Mouse (Mus musculus) macrophage (primary cell): ENCODE measurements around the gene Rnf8. TPM values are rescaled to one million over a fixed set of nuclear protein-coding genes. Genes with fewer than 3 reads are reported as not detected.

ENCODE experiments used
- H3K27ac ChIP-seq: fragments of 350-480 bp; formaldehyde crosslinking; 2 replicates; pipeline ENCODE4 v1.9.0; 2021
- H3K36me3 ChIP-seq: fragments of 350-480 bp; formaldehyde crosslinking; 2 replicates; pipeline ENCODE4 v1.9.0; 2021; ENCODE audit errors: inconsistent target
- H3K4me3 ChIP-seq: fragments of 350-480 bp; formaldehyde crosslinking; 2 replicates; pipeline ENCODE4 v1.9.0; 2021; ENCODE audit errors: inconsistent target
- H3K79me2 ChIP-seq: fragments of 350-480 bp; formaldehyde crosslinking; 2 replicates; pipeline ENCODE4 v1.9.0; 2021; ENCODE audit errors: inconsistent target
- WGBS: methylation state at CpG from one replicate; pipeline ENCODE4 v1.1.7; 2026; ENCODE audit warnings: inconsistent platforms; ENCODE audit not compliant: missing documents; 5-methylcytosine and 5-hydroxymethylcytosine counted together
- polyA plus RNA-seq: library from polyadenylated mRNA; stranded (reverse); fragments of 250-400 nt; gene quantifications from 3 replicates; pipeline ENCODE4 v1.2.4, GENCODE M21; 2018; ENCODE audit warnings: inconsistent platforms

Gene Rnf8
- polyA plus RNA-seq, 1 experiment from 2014 or later, result 16.5 TPM

DNA sequence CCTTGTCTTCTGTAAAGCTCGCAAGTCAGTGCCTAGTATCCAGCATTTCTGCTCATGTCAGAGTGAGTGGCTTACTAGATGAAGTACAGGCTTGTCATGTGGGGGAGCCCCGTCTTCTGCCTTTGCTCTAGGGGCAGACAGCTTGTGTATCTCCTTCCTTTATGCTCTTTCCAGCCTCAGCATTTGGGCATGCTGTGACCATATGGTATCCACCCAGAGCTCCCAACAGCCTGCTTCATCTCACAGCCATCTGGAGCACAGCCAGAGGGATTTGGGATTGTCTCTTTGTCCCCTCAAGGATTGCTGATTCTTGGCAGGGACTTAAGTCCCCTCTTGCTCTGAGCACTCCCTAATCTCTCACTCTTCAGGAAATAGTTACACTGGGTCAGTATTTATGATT lies 65.6 kb downstream of the Rnf8 start:
- Histone ChIP-seq H3K36me3 (peaks cover 99% of the 10 kb centered on the region), H3K27ac (no peak overlapping the region), H3K79me2 (no peaks in the 10 kb centered on the region), H3K4me3 (no peak overlapping the region)
- 91% methylated on average over 2 of the region's 2 CpGs for WGBS

DNA sequence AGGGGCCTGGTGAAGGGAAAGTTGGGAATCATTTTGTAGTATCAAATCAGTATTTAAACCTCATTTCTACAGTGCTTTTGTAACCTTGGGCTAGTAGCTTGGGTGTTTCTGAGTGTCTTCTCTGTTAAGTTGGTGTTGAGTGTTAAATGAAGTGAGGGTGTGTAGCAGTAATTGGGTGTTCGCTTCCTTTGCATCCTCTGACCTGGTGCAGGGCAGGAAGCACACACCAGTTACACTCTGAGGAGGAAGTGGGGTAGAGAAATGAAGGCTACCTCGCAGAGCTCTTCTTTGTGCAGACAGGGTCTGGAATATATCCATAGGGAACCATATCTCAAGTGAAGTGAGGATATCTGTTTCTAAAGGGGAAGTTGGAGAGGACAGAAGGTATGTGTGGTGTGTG lies 66.3 kb downstream of the Rnf8 start:
- H3K36me3 ChIP-seq, result peaks cover 99% of the 10 kb centered on the region
- WGBS, result 43% methylated on average over 2 of the region's 2 CpGs
- no peak overlapping the region for H3K27ac ChIP-seq
- H3K4me3 ChIP-seq, result no peak overlapping the region
- H3K79me2 ChIP-seq, result no peaks in the 10 kb centered on the region

DNA sequence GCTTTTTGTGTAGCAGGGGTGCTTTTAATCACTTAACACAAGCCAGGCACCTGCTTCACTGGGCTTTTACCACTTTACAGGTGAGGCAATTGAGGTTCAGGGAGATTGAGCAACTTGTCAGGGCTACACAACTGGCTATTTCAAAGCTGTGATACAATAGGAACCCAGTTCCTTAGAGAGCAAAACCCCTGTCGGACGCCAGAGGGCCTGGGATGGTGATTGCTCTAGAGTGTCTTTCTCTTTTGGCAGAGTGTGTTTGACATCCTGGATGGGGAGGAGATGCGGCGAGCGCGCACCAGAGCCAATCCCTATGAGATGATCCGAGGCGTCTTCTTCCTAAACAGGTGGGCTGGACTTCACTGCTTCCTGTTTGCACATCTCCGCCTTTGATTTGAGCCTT lies 67.1 kb downstream of the Rnf8 start:
- Histone ChIP-seq H3K79me2 (no peaks in the 10 kb centered on the region), H3K27ac (no peak overlapping the region), H3K4me3 (no peak overlapping the region), H3K36me3 (peaks cover 99% of the 10 kb centered on the region)
- 99% methylated on average over 9 of the region's 9 CpGs for WGBS

DNA sequence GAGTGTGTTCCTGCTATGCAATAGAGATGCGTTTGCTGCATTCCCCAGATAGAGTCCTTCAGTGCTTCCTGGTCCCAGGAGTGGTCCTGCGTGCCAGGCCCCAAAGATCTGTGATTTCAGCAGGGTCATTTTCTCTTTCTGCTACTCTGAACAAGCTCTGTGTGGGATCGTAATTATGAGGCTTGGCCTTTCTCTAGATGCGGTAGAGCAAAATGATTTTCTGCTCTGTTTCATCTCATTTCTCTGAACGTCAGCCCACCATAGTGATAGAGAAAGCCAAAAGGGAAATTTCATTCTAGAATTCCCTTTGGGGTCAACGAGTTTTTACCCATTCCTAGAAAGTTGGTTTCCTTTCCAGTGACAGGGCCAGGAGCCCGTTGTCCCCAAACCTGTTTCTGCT lies 67.7 kb downstream of the Rnf8 start:
- WGBS, result 96% methylated on average over 7 of the region's 7 CpGs
- Histone ChIP-seq H3K4me3 (no peak overlapping the region), H3K79me2 (no peaks in the 10 kb centered on the region), H3K36me3 (peaks cover 99% of the 10 kb centered on the region), H3K27ac (no peak overlapping the region)

DNA sequence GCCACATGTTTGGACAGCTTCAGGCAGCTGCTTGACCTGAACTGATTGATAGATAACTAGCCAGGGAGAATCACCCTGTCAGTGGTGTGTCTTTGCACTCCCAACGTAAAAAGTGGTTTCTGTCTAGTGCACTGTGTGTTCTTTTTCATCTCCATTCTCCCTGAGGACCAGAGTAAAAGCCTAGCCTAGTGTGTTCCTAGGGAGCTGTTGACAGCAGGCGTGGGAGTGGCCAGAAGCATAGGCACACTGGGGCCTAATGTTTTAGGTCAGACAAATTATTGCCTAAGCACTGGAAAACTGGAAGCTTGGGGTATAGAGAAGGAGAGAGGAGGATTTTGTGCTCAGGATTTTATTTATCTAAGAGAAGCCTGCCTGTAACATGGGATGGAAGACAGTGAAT lies 68.5 kb downstream of the Rnf8 start:
- WGBS, result 96% methylated on average over 2 of the region's 2 CpGs
- H3K36me3 ChIP-seq, result peaks cover 99% of the 10 kb centered on the region
- no peak overlapping the region for H3K27ac ChIP-seq
- no peak overlapping the region for H3K4me3 ChIP-seq
- H3K79me2 ChIP-seq, result no peaks in the 10 kb centered on the region

DNA sequence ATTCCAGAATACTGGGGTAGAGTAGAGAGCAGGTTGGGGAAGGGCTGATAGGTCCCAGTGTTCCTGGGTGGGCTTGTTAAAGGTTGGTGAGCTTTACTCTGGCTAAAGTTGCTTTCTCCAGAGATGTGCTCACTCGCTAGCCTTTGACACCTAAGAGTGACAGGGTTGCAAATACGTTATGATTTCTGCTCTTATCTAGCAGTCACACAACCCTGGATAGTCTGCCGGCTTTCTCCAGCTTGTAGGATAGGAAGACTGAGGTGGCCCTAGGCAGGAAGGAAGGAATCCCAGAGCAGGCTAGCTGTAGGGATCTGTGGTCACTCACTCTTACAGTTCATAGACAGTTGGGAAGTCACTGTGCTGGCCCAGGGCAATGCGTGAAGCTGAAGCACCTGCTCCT lies 69.7 kb downstream of the Rnf8 start:
- H3K27ac ChIP-seq, result no peak overlapping the region
- no peak overlapping the region for H3K4me3 ChIP-seq
- H3K36me3 ChIP-seq, result peaks cover 96% of the 10 kb centered on the region
- WGBS, result 98% methylated on average over 4 of the region's 4 CpGs
- H3K79me2 ChIP-seq, result no peaks in the 10 kb centered on the region

DNA sequence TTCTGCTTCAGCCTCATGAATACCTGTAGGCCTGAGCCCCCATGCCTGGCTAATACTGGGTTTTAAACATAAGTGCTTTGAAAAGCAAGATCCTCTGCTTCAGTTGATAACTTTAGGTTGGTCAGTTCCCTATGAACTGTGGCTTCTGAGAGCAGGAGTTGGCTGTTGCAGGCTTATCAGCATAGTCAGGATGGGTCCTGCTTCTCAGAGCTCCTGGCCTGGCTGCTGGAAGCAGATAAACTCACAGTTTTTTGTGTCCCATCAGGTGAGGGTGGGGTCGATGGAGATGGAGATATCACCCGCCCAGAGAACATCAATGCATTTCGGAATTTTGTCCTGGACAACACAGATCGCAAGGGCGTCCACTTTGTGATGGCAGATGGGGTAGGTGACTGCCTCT lies 72.2 kb downstream of the Rnf8 start:
- Histone ChIP-seq H3K4me3 (no peak overlapping the region), H3K27ac (no peak overlapping the region), H3K36me3 (peaks cover 96% of the 10 kb centered on the region), H3K79me2 (no peaks in the 10 kb centered on the region)
- WGBS, result 90% methylated on average over 5 of the region's 5 CpGs

DNA sequence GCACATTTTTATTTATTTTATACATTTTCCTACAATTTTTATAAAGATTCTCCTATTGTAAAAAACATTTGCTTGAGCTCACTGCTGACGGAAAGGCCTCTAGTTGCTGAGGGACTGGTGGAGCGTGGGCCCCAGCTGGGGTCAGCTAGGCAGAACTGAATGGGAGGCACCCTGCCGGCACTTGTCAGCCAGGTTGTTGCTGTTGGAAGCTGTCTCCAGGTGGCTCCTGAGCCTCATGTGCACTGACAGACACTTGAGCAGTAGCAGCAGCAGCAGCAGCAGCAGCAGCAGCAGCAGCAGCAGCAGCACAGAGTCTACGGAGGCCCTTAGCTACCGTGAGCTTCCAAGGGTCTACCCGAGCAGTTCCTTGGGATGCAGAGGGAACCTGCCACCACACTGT lies 72.8 kb downstream of the Rnf8 start:
- Histone ChIP-seq H3K4me3 (no peak overlapping the region), H3K27ac (no peak overlapping the region), H3K79me2 (no peaks in the 10 kb centered on the region), H3K36me3 (peaks cover 93% of the 10 kb centered on the region)
- WGBS, result 93% methylated on average over 6 of the region's 6 CpGs

DNA sequence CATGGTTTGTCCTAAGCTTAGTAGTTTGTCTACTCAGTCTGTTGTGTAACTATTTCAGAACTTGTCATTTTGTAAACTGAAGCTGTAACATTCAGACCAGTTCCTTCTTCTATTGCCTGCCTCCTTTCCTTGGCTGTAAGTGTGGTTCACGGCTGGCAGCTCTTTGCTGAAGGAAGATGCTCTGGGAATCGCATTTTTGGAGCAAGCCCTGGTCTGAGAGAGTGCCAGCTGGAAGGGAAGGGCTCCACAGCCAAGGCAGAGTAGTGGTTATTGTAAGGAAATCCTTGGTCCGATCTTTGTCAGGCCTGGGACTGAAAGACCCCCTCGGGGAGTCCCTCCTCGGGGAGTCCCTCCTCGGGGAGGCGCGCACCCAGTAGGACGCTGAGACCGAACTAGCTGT lies 74.0 kb downstream of the Rnf8 start:
- 98% methylated on average over 10 of the region's 10 CpGs for WGBS
- peaks cover 93% of the 10 kb centered on the region for H3K36me3 ChIP-seq
- no peak overlapping the region for H3K4me3 ChIP-seq
- H3K79me2 ChIP-seq, result no peaks in the 10 kb centered on the region
- H3K27ac ChIP-seq, result no peak overlapping the region

DNA sequence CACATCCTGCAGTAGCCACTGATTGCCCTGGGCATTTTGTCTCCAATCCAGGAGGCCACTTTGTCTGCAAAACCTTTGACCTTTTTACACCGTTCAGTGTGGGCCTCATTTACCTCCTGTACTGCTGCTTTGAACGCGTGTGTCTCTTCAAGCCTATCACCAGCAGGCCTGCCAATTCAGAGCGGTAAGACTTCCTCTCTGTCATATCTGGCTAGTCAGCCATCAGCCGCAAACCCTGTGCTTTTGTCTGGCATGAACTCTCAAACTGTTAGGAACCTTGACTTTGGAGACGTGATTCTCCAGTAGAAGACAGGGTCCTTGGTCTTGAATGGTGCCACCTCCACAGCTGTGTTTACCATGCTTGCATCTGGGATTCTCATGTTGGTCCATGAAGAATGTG lies 75.7 kb downstream of the Rnf8 start:
- H3K27ac ChIP-seq, result no peak overlapping the region
- H3K36me3 ChIP-seq, result peaks cover 93% of the 10 kb centered on the region
- no peaks in the 10 kb centered on the region for H3K79me2 ChIP-seq
- 88% methylated on average over 6 of the region's 6 CpGs for WGBS
- H3K4me3 ChIP-seq, result no peak overlapping the region

DNA sequence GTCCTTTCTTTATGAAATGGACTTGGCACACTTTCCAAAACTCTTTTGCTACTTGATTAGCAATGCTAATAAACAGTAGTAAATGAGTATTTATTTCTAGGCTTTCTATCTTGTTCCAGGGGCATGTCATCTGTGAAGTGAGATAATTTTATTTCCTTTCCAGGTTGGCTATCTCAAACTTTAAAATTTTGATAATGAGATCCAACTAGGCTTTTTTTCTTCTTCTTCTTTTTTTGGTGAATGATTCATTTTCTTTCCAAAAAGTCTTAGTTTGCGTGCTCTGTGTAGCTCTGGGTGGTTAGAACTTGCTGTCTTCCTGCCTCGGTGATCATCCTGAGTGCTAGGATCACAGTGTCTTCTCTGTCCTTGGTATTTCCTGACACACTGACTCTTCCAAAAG lies 78.2 kb downstream of the Rnf8 start:
- H3K4me3 ChIP-seq, result no peak overlapping the region
- 100% methylated on average over 2 of the region's 2 CpGs for WGBS
- peaks cover 92% of the 10 kb centered on the region for H3K36me3 ChIP-seq
- H3K79me2 ChIP-seq, result no peaks in the 10 kb centered on the region
- no peak overlapping the region for H3K27ac ChIP-seq

DNA sequence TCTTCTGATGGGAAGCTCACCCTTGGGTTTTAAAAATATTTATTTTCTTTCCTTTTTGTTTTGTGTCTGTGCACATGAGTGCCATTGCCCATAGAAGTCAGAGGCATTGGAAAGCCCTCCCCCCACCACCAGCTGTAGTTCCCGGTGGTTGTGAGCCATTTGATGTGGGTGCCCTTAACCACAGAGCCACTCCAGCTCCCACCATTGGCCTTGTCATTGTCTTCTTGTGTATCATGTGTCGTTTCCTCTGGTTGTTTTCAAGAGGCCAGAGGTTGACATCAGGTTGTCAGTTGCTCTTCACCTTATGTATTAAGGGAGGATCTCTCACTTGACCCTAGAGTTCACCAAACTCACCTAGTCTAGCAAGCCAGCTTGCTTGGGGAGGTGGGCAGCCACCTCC lies 79.0 kb downstream of the Rnf8 start:
- 68% methylated on average over 2 of the region's 2 CpGs for WGBS
- Histone ChIP-seq H3K36me3 (peaks cover 92% of the 10 kb centered on the region), H3K27ac (no peak overlapping the region), H3K79me2 (no peaks in the 10 kb centered on the region), H3K4me3 (no peak overlapping the region)

DNA sequence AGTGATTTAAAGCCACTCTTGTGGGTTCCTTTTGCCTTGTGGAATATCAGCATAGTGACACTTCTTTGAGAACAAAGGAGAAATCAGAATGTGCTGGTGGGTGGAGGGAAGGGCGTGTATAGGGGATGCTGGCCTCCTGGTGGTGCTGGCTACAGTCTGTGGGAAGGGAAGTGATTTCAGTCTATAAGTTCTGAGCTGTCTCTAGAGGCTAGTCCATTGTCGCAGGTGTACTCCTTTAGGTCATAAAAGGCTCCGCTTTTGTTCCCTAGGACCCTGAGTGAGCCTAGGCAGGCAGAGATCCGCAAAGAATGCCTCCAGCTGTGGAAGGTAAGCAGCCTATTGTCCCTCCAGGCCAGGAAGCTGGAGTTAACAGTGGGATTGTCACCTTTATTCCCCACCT lies 79.9 kb downstream of the Rnf8 start:
- H3K27ac ChIP-seq, result no peak overlapping the region
- H3K4me3 ChIP-seq, result no peak overlapping the region
- H3K79me2 ChIP-seq, result no peaks in the 10 kb centered on the region
- WGBS, result 97% methylated on average over 4 of the region's 4 CpGs
- peaks cover 96% of the 10 kb centered on the region for H3K36me3 ChIP-seq

Other genes starting within 250 kb of the Rnf8 start
- 30.0 to 53.7 TPM (median 48.6 TPM) in 3 replicates for gene Pim1, start 124.0 kb upstream of the Rnf8 start, polyA plus RNA-seq
- gene Gm17657, start 65.2 kb upstream of the Rnf8 start, polyA plus RNA-seq, result not detected in 3 replicates
- 9.9 to 13.7 TPM (median 10.5 TPM) in 3 replicates for gene Tbc1d22b, start 65.0 kb upstream of the Rnf8 start, polyA plus RNA-seq
- 0.67 TPM in 1 of 3 replicates, not detected in the others for gene Tmem217, start 62.4 kb upstream of the Rnf8 start, polyA plus RNA-seq
- gene Gm28043, start 86 bp downstream of the Rnf8 start, polyA plus RNA-seq, result 0.70 to 2.4 TPM (median 1.0 TPM) in 3 replicates
- gene Cmtr1, start 45.8 kb downstream of the Rnf8 start, polyA plus RNA-seq, result 37.1 to 60.9 TPM (median 43.9 TPM) in 3 replicates
- gene Ccdc167, start 102.3 kb downstream of the Rnf8 start, polyA plus RNA-seq, result 4.0 to 5.7 TPM (median 4.5 TPM) in 3 replicates